Mouse (Mus musculus): ENCODE data around the gene Atp6v0c. TPM values are rescaled to one million over a fixed set of nuclear protein-coding genes. Genes with fewer than 3 reads are reported as not detected.

Gene Atp6v0c
- polyA plus RNA-seq, 1 experiment from 2014 or later, result 574 TPM

DNA sequence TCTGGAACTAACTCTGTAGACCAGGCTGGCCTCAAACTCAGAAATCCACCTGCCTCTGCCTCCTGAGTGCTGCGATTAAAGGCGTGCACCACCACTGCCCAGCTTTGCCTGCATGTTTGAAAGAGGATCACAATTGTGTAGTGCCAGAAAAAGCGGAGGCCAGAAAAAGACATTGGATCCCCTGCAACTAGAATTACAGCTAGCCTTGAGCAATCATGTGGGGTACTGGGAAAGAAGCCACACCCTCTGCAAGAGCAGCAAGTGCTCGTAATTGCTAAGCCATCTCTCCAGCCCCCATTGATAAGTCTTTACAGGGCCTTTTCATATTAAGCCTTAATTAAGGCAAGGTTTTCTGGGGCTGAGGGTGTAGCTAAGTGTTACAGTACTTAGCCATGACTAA, 22.0 kb upstream of the Atp6v0c start:
- Histone ChIP-seq H3K9me3 (ENCODE audit: control insufficient read depth, low read length) (no peaks in the 10 kb centered on the region), H3K4me1 (ENCODE audit: control insufficient read depth, insufficient read depth, low read length) (no peaks in the 10 kb centered on the region), H3K4me2 (ENCODE audit: low read depth) (no peak overlapping the region), H3K27ac (ENCODE audit: low read depth, low read length) (no peak overlapping the region), H3K27me3 (ENCODE audit: control insufficient read depth, insufficient read depth, low read length) (no peaks in the 10 kb centered on the region), H3K36me3 (ENCODE audit: control insufficient read depth, insufficient read depth, low read length) (no peaks in the 10 kb centered on the region), H3K9ac (ENCODE audit: low read length) (no peak overlapping the region), H3K4me3 (ENCODE audit: low read depth, low read length) (no peak overlapping the region)
- DNase-seq (ENCODE audit: low spot score) (no peak), ATAC-seq (ENCODE audit: insufficient read depth, low FRiP score, low TSS enrichment) (no peak)
- WGBS, result 83% methylated on average over 4 of the region's 4 CpGs

DNA sequence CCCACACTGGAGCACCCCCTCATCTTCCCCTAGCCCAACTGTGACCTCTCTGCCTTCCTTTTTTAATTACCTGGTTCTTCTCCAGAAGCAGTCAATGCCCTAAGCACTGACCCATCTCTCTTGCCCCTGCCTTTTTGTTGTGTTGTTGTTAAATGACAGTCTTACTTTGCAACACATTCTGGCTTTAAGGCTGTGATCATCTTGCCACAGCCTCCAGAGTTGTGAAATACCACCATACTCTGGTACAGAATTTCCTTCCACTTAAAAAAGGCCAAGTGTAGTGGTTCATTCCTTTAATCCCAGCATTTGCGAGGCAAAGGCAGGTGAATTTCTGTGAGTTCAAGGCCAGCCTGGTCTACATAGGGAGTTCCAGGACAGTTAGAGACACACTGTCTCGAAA, 21.4 kb upstream of the Atp6v0c start:
- Histone ChIP-seq H3K27ac (ENCODE audit: low read depth, low read length) (no peak overlapping the region), H3K4me2 (ENCODE audit: low read depth) (no peak overlapping the region), H3K36me3 (ENCODE audit: control insufficient read depth, insufficient read depth, low read length) (no peaks in the 10 kb centered on the region), H3K4me3 (ENCODE audit: low read depth, low read length) (no peak overlapping the region), H3K4me1 (ENCODE audit: control insufficient read depth, insufficient read depth, low read length) (no peaks in the 10 kb centered on the region), H3K9me3 (ENCODE audit: control insufficient read depth, low read length) (no peaks in the 10 kb centered on the region), H3K27me3 (ENCODE audit: control insufficient read depth, insufficient read depth, low read length) (no peaks in the 10 kb centered on the region), H3K9ac (ENCODE audit: low read length) (no peak overlapping the region)
- WGBS, result 91% methylated on average over 2 of the region's 2 CpGs
- ATAC-seq (ENCODE audit: insufficient read depth, low FRiP score, low TSS enrichment), result no peak
- DNase-seq (ENCODE audit: low spot score), result no peak

DNA sequence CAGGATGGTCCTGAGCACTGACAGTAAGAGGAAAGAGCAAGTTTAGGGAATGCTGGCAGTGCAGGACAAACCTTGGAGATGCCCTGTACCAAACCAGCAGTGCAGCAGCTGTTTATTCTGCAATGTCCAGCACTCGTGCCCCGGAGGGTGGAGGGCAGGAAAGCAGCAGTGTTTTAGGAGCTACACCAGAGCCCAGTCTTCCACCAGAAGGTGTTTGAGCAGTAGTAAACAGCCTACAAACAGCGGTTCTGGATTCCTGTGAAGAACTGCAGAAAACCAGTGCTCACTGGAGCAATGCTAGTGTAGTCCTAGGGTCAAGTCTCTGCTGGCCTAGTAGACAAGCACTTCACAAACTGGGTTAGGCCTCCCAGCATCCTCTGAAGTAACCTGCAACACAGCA, 4.8 kb upstream of the Atp6v0c start:
- no peaks in the 10 kb centered on the region for H3K4me1 ChIP-seq (ENCODE audit: control insufficient read depth, insufficient read depth, low read length)
- no peak for ATAC-seq (ENCODE audit: insufficient read depth, low FRiP score, low TSS enrichment)
- no peaks in the 10 kb centered on the region for H3K27me3 ChIP-seq (ENCODE audit: control insufficient read depth, insufficient read depth, low read length)
- H3K4me3 ChIP-seq (ENCODE audit: low read depth, low read length), result no peak overlapping the region
- no peaks in the 10 kb centered on the region for H3K9me3 ChIP-seq (ENCODE audit: control insufficient read depth, low read length)
- no peaks in the 10 kb centered on the region for H3K36me3 ChIP-seq (ENCODE audit: control insufficient read depth, insufficient read depth, low read length)
- H3K4me2 ChIP-seq (ENCODE audit: low read depth), result no peak overlapping the region
- WGBS, result 87% methylated on average over 3 of the region's 3 CpGs
- H3K9ac ChIP-seq (ENCODE audit: low read length), result no peak overlapping the region
- H3K27ac ChIP-seq (ENCODE audit: low read depth, low read length), result no peak overlapping the region
- no peak for DNase-seq (ENCODE audit: low spot score)

DNA sequence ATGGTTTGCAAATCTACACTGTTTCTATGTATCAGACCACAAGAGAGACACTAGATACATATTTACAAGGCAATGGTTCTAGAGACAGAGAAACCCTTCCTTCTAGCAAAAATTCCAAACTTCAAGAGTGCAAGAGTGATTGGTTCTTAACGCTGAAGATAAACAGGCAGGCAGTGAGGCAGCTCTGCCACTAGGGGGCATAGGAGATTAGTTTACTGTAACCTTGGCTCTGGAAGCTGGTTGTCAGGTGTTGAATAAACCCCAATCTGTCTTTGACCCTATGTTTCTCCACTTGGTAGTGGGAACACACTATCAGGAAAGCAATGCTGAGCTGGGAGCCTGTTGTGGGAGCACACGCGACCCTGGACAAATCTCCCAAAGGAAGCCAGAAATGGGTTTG, 3.9 kb upstream of the Atp6v0c start:
- no peak overlapping the region for H3K9ac ChIP-seq (ENCODE audit: low read length)
- WGBS, result 4% methylated on average over 3 of the region's 3 CpGs
- H3K4me3 ChIP-seq (ENCODE audit: low read depth, low read length), result no peak overlapping the region
- H3K36me3 ChIP-seq (ENCODE audit: control insufficient read depth, insufficient read depth, low read length), result no peaks in the 10 kb centered on the region
- no peak overlapping the region for H3K27ac ChIP-seq (ENCODE audit: low read depth, low read length)
- no peak overlapping the region for H3K4me2 ChIP-seq (ENCODE audit: low read depth)
- no peaks in the 10 kb centered on the region for H3K27me3 ChIP-seq (ENCODE audit: control insufficient read depth, insufficient read depth, low read length)
- ATAC-seq (ENCODE audit: insufficient read depth, low FRiP score, low TSS enrichment) (no peak), DNase-seq (ENCODE audit: low spot score) (peak; percentile 63)
- H3K4me1 ChIP-seq (ENCODE audit: control insufficient read depth, insufficient read depth, low read length), result no peaks in the 10 kb centered on the region; the same call in 1 of the 2 replicates
- no peaks in the 10 kb centered on the region for H3K9me3 ChIP-seq (ENCODE audit: control insufficient read depth, low read length)

DNA sequence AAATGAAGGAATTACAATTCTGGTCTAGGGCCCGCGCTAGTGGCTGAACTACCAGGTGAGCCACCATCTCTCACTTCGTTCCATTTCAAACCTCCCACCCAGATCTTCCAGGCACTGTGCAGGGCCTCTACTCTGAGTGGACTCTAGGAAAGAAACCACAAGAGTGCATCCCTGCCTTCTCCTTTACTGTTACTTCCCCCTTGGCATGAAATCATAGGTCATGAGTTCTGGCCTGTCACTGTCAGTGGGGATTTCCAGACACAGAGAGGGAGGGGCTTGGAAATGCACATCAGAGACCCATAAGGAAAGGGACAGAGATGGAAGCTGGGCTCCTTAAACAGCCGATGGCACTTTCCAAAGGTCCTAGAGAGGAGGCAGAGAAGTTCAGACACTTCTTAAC, 2.2 kb upstream of the Atp6v0c start:
- H3K9ac ChIP-seq (ENCODE audit: low read length), result no peak overlapping the region
- no peak overlapping the region for H3K4me2 ChIP-seq (ENCODE audit: low read depth)
- peaks cover 8% of the 10 kb centered on the region for H3K4me1 ChIP-seq (ENCODE audit: control insufficient read depth, insufficient read depth, low read length)
- DNase-seq (ENCODE audit: low spot score), result no peak
- no peak overlapping the region for H3K27ac ChIP-seq (ENCODE audit: low read depth, low read length)
- WGBS, result 83% methylated on average over 4 of the region's 4 CpGs
- H3K36me3 ChIP-seq (ENCODE audit: control insufficient read depth, insufficient read depth, low read length), result no peaks in the 10 kb centered on the region; the same call in none of the 2 replicates
- no peak for ATAC-seq (ENCODE audit: insufficient read depth, low FRiP score, low TSS enrichment)
- H3K9me3 ChIP-seq (ENCODE audit: control insufficient read depth, low read length), result no peaks in the 10 kb centered on the region
- no peak overlapping the region for H3K4me3 ChIP-seq (ENCODE audit: low read depth, low read length)
- no peaks in the 10 kb centered on the region for H3K27me3 ChIP-seq (ENCODE audit: control insufficient read depth, insufficient read depth, low read length)

DNA sequence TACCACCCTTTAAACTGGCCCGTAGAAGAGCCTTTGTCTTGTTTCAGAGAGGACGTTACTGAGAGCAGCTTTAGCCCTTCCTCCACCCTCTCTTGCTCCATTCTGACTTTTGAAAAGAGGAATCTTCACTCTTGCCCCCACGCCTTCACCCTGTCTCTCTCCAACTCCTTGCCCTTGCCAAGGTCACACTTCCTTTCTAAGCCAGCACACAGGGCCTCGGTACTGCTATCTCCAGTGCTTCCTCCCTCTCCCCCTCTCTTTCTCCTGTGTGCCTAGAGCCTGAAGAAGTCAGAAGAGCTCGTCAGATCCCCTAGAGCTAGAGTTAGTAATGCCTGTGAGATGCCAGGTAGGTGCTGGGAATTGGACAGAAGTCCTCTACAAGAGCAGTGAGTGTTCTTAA, 1.2 kb upstream of the Atp6v0c start:
- peaks cover 8% of the 10 kb centered on the region for H3K4me1 ChIP-seq (ENCODE audit: control insufficient read depth, insufficient read depth, low read length)
- H3K36me3 ChIP-seq (ENCODE audit: control insufficient read depth, insufficient read depth, low read length), result no peaks in the 10 kb centered on the region; the same call in none of the 2 replicates
- H3K27me3 ChIP-seq (ENCODE audit: control insufficient read depth, insufficient read depth, low read length), result no peaks in the 10 kb centered on the region
- DNase-seq (ENCODE audit: low spot score), result no peak
- WGBS, result 83% methylated on average over 5 of the region's 5 CpGs
- H3K4me3 ChIP-seq (ENCODE audit: low read depth, low read length), result no peak overlapping the region
- no peak overlapping the region for H3K9ac ChIP-seq (ENCODE audit: low read length)
- ATAC-seq (ENCODE audit: insufficient read depth, low FRiP score, low TSS enrichment), result no peak
- no peak overlapping the region for H3K4me2 ChIP-seq (ENCODE audit: low read depth)
- no peak overlapping the region for H3K27ac ChIP-seq (ENCODE audit: low read depth, low read length)
- H3K9me3 ChIP-seq (ENCODE audit: control insufficient read depth, low read length), result no peaks in the 10 kb centered on the region

DNA sequence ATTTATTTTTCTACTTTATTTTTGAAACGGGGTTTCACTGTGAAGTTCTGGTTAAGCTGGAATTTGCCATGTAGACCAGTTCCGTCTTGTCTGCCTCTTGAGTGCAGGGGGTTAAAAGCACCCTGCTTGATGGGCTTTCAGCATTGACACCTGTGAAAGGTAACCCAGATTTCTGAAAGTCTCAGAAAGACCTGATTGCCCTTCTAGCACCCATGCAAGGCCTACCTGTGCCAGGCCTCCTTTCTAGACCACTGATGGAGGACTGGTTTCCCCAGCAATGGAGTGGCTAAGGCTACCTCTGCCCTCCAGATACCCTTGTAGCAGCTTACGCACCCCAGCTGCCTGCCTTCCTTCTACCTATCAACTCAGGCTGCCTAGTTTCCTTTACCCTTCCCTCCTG, 623 bp upstream of the Atp6v0c start:
- H3K4me3 ChIP-seq (ENCODE audit: low read depth, low read length), result peak overlapping the region; percentile 94
- peak overlapping the region; percentile 84 for H3K4me2 ChIP-seq (ENCODE audit: low read depth)
- peak overlapping the region; percentile 61; the same call in 1 of the 2 replicates for H3K9ac ChIP-seq (ENCODE audit: low read length)
- H3K4me1 ChIP-seq (ENCODE audit: control insufficient read depth, insufficient read depth, low read length), result peaks cover 8% of the 10 kb centered on the region
- no peaks in the 10 kb centered on the region; the same call in none of the 2 replicates for H3K36me3 ChIP-seq (ENCODE audit: control insufficient read depth, insufficient read depth, low read length)
- 77% methylated on average over 3 of the region's 3 CpGs for WGBS
- H3K27me3 ChIP-seq (ENCODE audit: control insufficient read depth, insufficient read depth, low read length), result no peaks in the 10 kb centered on the region
- DNase-seq (ENCODE audit: low spot score) (no peak), ATAC-seq (ENCODE audit: insufficient read depth, low FRiP score, low TSS enrichment) (no peak)
- no peaks in the 10 kb centered on the region for H3K9me3 ChIP-seq (ENCODE audit: control insufficient read depth, low read length)
- no peak overlapping the region for H3K27ac ChIP-seq (ENCODE audit: low read depth, low read length)

DNA sequence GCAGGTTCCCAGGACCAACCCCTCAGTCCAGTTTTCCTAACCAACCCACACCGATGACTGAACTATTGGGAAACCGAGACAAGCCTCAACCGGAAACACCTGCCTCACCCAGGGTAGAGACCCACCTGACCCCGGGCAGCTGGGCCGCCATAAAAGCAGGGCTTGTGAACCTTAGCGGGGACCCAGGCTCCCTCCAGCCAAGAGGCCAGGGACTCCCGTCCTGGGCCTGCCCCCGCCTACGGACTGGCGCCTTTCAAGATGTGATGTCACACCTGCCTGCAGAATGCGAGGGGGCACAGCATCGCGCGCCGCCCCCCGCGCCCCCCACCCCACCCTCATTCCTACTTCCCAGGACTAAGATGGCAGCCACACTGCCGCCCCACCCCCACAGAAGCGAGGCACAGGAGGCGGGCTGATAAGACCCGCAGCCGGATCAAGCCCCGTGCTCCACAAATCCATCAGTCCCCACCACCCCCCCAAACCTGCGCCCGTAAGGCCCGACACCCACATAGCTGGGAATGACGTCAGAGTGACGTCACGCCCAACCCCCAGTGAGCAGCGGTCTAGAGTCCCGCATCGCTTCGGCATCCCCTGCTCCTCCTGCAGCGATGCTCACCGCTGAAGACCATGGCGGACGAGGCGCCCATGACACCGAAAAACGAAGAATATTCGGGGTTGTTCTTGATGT, 768 bp downstream of the Atp6v0c start:
- no peaks in the 10 kb centered on the region; the same call in none of the 2 replicates for H3K36me3 ChIP-seq (ENCODE audit: control insufficient read depth, insufficient read depth, low read length)
- peak overlapping the region; percentile 94 for H3K4me3 ChIP-seq (ENCODE audit: low read depth, low read length)
- peak overlapping the region; percentile 61 for H3K9ac ChIP-seq (ENCODE audit: low read length)
- no peaks in the 10 kb centered on the region for H3K9me3 ChIP-seq (ENCODE audit: control insufficient read depth, low read length)
- WGBS, result under 1% methylated on average over 39 of the region's 41 CpGs
- H3K4me1 ChIP-seq (ENCODE audit: control insufficient read depth, insufficient read depth, low read length), result peaks cover 8% of the 10 kb centered on the region
- H3K27ac ChIP-seq (ENCODE audit: low read depth, low read length), result peak overlapping the region; percentile 92
- peak; percentile 76 for DNase-seq (ENCODE audit: low spot score)
- H3K27me3 ChIP-seq (ENCODE audit: control insufficient read depth, insufficient read depth, low read length), result no peaks in the 10 kb centered on the region
- ATAC-seq (ENCODE audit: insufficient read depth, low FRiP score, low TSS enrichment), result peak; percentile 63
- peak overlapping the region; percentile 84 for H3K4me2 ChIP-seq (ENCODE audit: low read depth)

DNA sequence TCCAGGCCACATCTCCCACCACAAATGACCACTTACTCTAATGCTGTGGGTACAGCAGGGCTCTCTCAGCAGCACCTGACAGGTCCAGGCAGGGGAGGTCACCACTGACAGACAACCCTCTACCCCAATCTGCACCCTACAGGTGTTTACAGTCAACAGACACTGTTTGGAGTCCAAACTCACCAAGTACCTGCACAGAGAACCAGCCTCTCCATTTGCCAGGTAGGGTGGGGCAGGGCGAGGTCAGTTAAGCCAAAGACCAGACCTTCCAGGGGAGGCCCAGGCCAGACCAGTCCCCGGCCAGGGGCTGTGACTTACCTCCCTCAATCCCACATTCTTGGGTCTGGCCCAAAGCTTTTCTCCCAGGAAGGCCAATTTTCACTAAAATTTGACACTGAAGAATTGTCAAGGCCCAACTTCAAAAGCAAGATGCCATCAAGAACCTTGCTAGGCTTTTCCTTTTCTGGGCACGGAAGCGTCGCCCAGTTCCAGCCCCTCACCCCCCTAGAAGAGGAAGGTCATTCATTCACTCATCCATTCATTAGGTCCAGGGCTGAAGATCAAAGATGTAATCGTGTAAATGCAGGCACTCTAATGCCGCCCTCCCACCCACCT, 1.5 kb downstream of the Atp6v0c start:
- no peaks in the 10 kb centered on the region; the same call in none of the 2 replicates for H3K36me3 ChIP-seq (ENCODE audit: control insufficient read depth, insufficient read depth, low read length)
- peak overlapping the region; percentile 61 for H3K9ac ChIP-seq (ENCODE audit: low read length)
- DNase-seq (ENCODE audit: low spot score), result no peak
- peak overlapping the region; percentile 84 for H3K4me2 ChIP-seq (ENCODE audit: low read depth)
- H3K4me1 ChIP-seq (ENCODE audit: control insufficient read depth, insufficient read depth, low read length), result peaks cover 9% of the 10 kb centered on the region
- no peak for ATAC-seq (ENCODE audit: insufficient read depth, low FRiP score, low TSS enrichment)
- H3K9me3 ChIP-seq (ENCODE audit: control insufficient read depth, low read length), result no peaks in the 10 kb centered on the region
- H3K27ac ChIP-seq (ENCODE audit: low read depth, low read length), result no peak overlapping the region; the same call in 1 of the 2 replicates
- peak overlapping the region; percentile 94 for H3K4me3 ChIP-seq (ENCODE audit: low read depth, low read length)
- no peaks in the 10 kb centered on the region for H3K27me3 ChIP-seq (ENCODE audit: control insufficient read depth, insufficient read depth, low read length)
- 64% methylated on average over 7 of the region's 7 CpGs for WGBS

Measured in neural tube, embryonic 11.5 days (tissue).